Mouse (Mus musculus) hindbrain, postnatal 0 days (tissue): Measurements from ENCODE around the gene G0s2. TPM values are rescaled to one million over a fixed set of nuclear protein-coding genes. Genes with fewer than 3 reads are reported as not detected.

Source experiments
- ATAC-seq: fragments of 200-750 bp; cut with Nextera tagmentation; 2 replicates; pipeline ENCODE4 v1.8.0; 2017; ENCODE audit warnings: mild to moderate bottlenecking, moderate TSS enrichment, moderate library complexity
- DNase-seq: peaks from one replicate; pipeline ENCODE4 v3.0.0-alpha.2; 2015; ENCODE audit warnings: low spot score
- H3K27ac ChIP-seq: fragments of 300-500 bp; sonication (generic); 2 replicates; pipeline ENCODE4 v1.5.1; 2014; ENCODE audit warnings: mild to moderate bottlenecking
- H3K27me3 ChIP-seq: fragments of 300-500 bp; sonication (generic); 2 replicates; pipeline ENCODE4 v1.6.1; 2014; ENCODE audit warnings: low read length, mixed read lengths; ENCODE audit not compliant: insufficient read depth
- H3K36me3 ChIP-seq: fragments of 300-500 bp; sonication (generic); 2 replicates; pipeline ENCODE4 v1.6.1; 2014; ENCODE audit warnings: low read length, mixed read lengths; ENCODE audit not compliant: insufficient read depth
- H3K4me1 ChIP-seq: fragments of 300-500 bp; sonication (generic); 2 replicates; pipeline ENCODE4 v1.6.1; 2014; ENCODE audit warnings: antibody characterized with exemption, low read length, mixed read lengths; ENCODE audit not compliant: insufficient read depth
- H3K4me2 ChIP-seq: fragments of 300-500 bp; sonication (generic); 2 replicates; pipeline ENCODE4 v1.6.1; 2014; ENCODE audit warnings: low read depth, mild to moderate bottlenecking, low read length, moderate library complexity, mixed read lengths
- H3K4me3 ChIP-seq: fragments of 300-500 bp; sonication (generic); 2 replicates; pipeline ENCODE4 v1.5.1; 2014; ENCODE audit warnings: low read length
- H3K9ac ChIP-seq: fragments of 300-500 bp; sonication (generic); replicated peaks from 2 replicates; pipeline ENCODE4 v1.6.1; 2014; ENCODE audit warnings: mild to moderate bottlenecking, low read length, moderate library complexity, mixed read lengths
- H3K9me3 ChIP-seq: fragments of 300-500 bp; sonication (generic); 2 replicates; pipeline ENCODE4 v1.6.1; 2016; ENCODE audit warnings: low read length, mixed read lengths
- CTCF ChIP-seq: IDR thresholded peaks from 2 replicates; pipeline ENCODE4 v1.5.1; 2016; ENCODE audit warnings: antibody characterized with exemption, control low read depth, low read depth
- WGBS: fragments of 180-500 bp; shearing (Covaris S2); extraction: QIAGEN DNeasy Blood & Tissue Kit; methylation state at CpG from one replicate; pipeline ENCODE4 v1.1.7; 2014; 5-methylcytosine and 5-hydroxymethylcytosine counted together
- polyA plus RNA-seq: library from polyadenylated mRNA; unstranded; fragments of >200 nt; fragmentation: Nextera tagmentation; extraction: Ambion mirVana; gene quantifications from 2 replicates; pipeline ENCODE4 v1.2.1, GENCODE M21; 2015
- total RNA-seq: library from RNA; depleted of rRNA; stranded (reverse); fragments of >200 nt; gene quantifications from 2 replicates; pipeline ENCODE4 v1.2.3, GENCODE M21; 2014

The G0s2 gene
- total and polyA plus RNA-seq, 2 experiments from 2014 or later: 7.0 to 7.4 TPM

- DNase-seq (no peak), ATAC-seq (no peak)
- WGBS: 66% methylated on average over 4 of the region's 4 CpGs
- TF ChIP-seq CTCF: no peak
- H3K4me2 ChIP-seq: no peak overlapping the region
- no peaks in the 10 kb centered on the region for H3K36me3 ChIP-seq
- no peaks in the 10 kb centered on the region for H3K27me3 ChIP-seq
- no peak overlapping the region for H3K27ac ChIP-seq
- H3K9me3 ChIP-seq: no peaks in the 10 kb centered on the region
- no peak overlapping the region for H3K4me3 ChIP-seq
- H3K4me1 ChIP-seq: no peaks in the 10 kb centered on the region
- H3K9ac ChIP-seq: no peak overlapping the region
Measured at GRCm38 (mm10) chr1:193242863-193243262, 30.2 kb downstream of the G0s2 start.

GRCm38 (mm10) chr1:193242238-193242637 lies 30.8 kb downstream of the G0s2 start:
- ATAC-seq: peak; percentile 81
- H3K4me2 ChIP-seq: no peak overlapping the region
- 58% methylated on average over 8 of the region's 8 CpGs for WGBS
- no peak overlapping the region for H3K9ac ChIP-seq
- no peaks in the 10 kb centered on the region for H3K9me3 ChIP-seq
- no peak overlapping the region for H3K27ac ChIP-seq
- peak; percentile 61 for DNase-seq
- H3K36me3 ChIP-seq: no peaks in the 10 kb centered on the region
- H3K27me3 ChIP-seq: no peaks in the 10 kb centered on the region
- no peak overlapping the region for H3K4me3 ChIP-seq
- H3K4me1 ChIP-seq: no peaks in the 10 kb centered on the region
- TF ChIP-seq CTCF: no peak

GRCm38 (mm10) chr1:193241436-193241835 lies 31.6 kb downstream of the G0s2 start:
- no peak for TF ChIP-seq CTCF
- no peak for ATAC-seq
- H3K36me3 ChIP-seq: no peaks in the 10 kb centered on the region

GRCm38 (mm10) chr1:193238426-193238825 lies 34.6 kb downstream of the G0s2 start:
- no peaks in the 10 kb centered on the region for H3K27me3 ChIP-seq
- H3K36me3 ChIP-seq: no peaks in the 10 kb centered on the region
- 45% methylated on average over 4 of the region's 4 CpGs for WGBS
- no peak for TF ChIP-seq CTCF
- no peaks in the 10 kb centered on the region for H3K9me3 ChIP-seq
- H3K4me2 ChIP-seq: no peak overlapping the region
- DNase-seq (peak; percentile 15), ATAC-seq (peak; percentile 77; the same call in 1 of the 2 replicates)
- no peak overlapping the region for H3K4me3 ChIP-seq
- no peak overlapping the region for H3K27ac ChIP-seq
- H3K4me1 ChIP-seq: no peaks in the 10 kb centered on the region
- H3K9ac ChIP-seq: no peak overlapping the region

More at GRCm38 (mm10) chr1:193241436-193241835, 31.6 kb downstream of the G0s2 start:
- no peak overlapping the region for H3K4me2 ChIP-seq
- 97% methylated on average over 4 of the region's 4 CpGs for WGBS
- no peaks in the 10 kb centered on the region for H3K9me3 ChIP-seq
- H3K4me1 ChIP-seq: no peaks in the 10 kb centered on the region
- H3K9ac ChIP-seq: no peak overlapping the region
- H3K4me3 ChIP-seq: no peak overlapping the region
- H3K27me3 ChIP-seq: no peaks in the 10 kb centered on the region
- H3K27ac ChIP-seq: no peak overlapping the region
- no peak for DNase-seq

- Histone ChIP-seq H3K27me3 (no peaks in the 10 kb centered on the region), H3K27ac (no peak overlapping the region), H3K4me1 (no peaks in the 10 kb centered on the region), H3K4me2 (no peak overlapping the region), H3K4me3 (no peak overlapping the region), H3K36me3 (no peaks in the 10 kb centered on the region), H3K9ac (no peak overlapping the region), H3K9me3 (no peaks in the 10 kb centered on the region)
- DNase-seq: no peak
- 88% methylated on average over 7 of the region's 7 CpGs for whole genome bisulfite sequencing
- no peak for TF ChIP-seq CTCF
- ATAC-seq: no peak
Measured at GRCm38 (mm10) chr1:193234930-193235329, 38.1 kb downstream of the G0s2 start.

- Histone ChIP-seq H3K9ac (no peak overlapping the region), H3K36me3 (no peaks in the 10 kb centered on the region), H3K27me3 (no peaks in the 10 kb centered on the region), H3K4me2 (no peak overlapping the region), H3K4me3 (no peak overlapping the region), H3K4me1 (no peaks in the 10 kb centered on the region), H3K27ac (no peak overlapping the region), H3K9me3 (no peaks in the 10 kb centered on the region)
- DNase-seq: no peak
- TF ChIP-seq CTCF: no peak
- 88% methylated on average over 2 of the region's 2 CpGs for WGBS
- ATAC-seq: no peak
Measured at GRCm38 (mm10) chr1:193234130-193234645, 38.8 kb downstream of the G0s2 start.

- WGBS: 93% methylated on average over 2 of the region's 2 CpGs
- H3K9ac ChIP-seq: no peak overlapping the region
- no peak overlapping the region for H3K4me3 ChIP-seq
- H3K4me1 ChIP-seq: no peaks in the 10 kb centered on the region
- no peak for DNase-seq
- no peak for TF ChIP-seq CTCF
- H3K27ac ChIP-seq: no peak overlapping the region
- no peak for ATAC-seq
- H3K27me3 ChIP-seq: no peaks in the 10 kb centered on the region
- no peaks in the 10 kb centered on the region for H3K36me3 ChIP-seq
- H3K9me3 ChIP-seq: no peaks in the 10 kb centered on the region
- H3K4me2 ChIP-seq: no peak overlapping the region
Measured at GRCm38 (mm10) chr1:193232732-193233131, 40.3 kb downstream of the G0s2 start.
